Mouse (Mus musculus): ENCODE results near the gene Nipal1. TPM values are rescaled to one million over a fixed set of nuclear protein-coding genes. Genes with fewer than 3 reads are reported as not detected.

Nipal1 gene
- 6.4 and 7.1 TPM in 2 replicates for polyA plus RNA-seq (2015; fragmentation: Nextera tagmentation; extraction: Ambion mirVana)

GRCm38 (mm10) chr5:72647418-72647907 lies at the start of gene Nipal1:
TSS of gene Nipal1 (plus strand) at chr5:72647795.
- Histone ChIP-seq H3K27ac (no peak within 1 kb of the TSS), H3K9ac (peak within 1 kb of the TSS; percentile 50), H3K27me3 (peaks cover 34% of the 10 kb centered on the region), H3K4me2 (peak within 1 kb of the TSS; percentile 80), H3K36me3 (no peaks in the 10 kb centered on the region), H3K4me3 (replicated peaks) (peak within 1 kb of the TSS; percentile 59), H3K9me3 (replicated peaks) (no peaks in the 10 kb centered on the region), H3K4me1 (replicated peaks) (peaks cover 16% of the 10 kb centered on the region)
- peak; percentile 86 for ATAC-seq (ENCODE audit: low read depth)
- under 1% methylated on average over 25 of the region's 25 CpGs for whole genome bisulfite sequencing (ENCODE audit: insufficient replicate concordance)
- DNase-seq: peak; percentile 63

DNA sequence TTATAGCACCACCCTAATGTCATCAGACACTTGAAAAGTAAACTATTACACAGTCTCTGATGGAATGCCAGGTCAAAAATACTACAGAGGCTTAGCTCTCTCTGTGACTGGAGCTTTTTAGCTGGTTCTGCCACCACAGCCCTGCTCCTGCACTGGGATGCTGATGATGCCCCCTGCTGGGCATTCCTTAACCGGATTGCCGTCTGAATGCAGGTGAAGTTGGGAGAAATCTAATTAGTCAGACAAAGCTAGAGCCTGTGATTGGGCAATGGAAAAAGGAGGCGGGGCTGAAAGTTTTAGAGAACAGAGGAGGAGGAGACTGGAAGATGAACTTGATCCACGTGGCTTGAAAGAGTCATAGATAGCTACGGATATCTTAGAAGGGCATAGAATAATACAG lies 46.6 kb upstream of the Nipal1 start:
- DNase-seq (peak; percentile 8), ATAC-seq (ENCODE audit: low read depth) (no peak)
- Histone ChIP-seq H3K4me1 (replicated peaks) (no peaks in the 10 kb centered on the region), H3K27me3 (no peaks in the 10 kb centered on the region), H3K9ac (no peak overlapping the region), H3K9me3 (replicated peaks) (no peaks in the 10 kb centered on the region), H3K4me2 (no peak overlapping the region), H3K4me3 (replicated peaks) (no peak overlapping the region), H3K36me3 (no peaks in the 10 kb centered on the region), H3K27ac (no peak overlapping the region)
- WGBS (ENCODE audit: insufficient replicate concordance): 13% methylated on average over 5 of the region's 5 CpGs

DNA sequence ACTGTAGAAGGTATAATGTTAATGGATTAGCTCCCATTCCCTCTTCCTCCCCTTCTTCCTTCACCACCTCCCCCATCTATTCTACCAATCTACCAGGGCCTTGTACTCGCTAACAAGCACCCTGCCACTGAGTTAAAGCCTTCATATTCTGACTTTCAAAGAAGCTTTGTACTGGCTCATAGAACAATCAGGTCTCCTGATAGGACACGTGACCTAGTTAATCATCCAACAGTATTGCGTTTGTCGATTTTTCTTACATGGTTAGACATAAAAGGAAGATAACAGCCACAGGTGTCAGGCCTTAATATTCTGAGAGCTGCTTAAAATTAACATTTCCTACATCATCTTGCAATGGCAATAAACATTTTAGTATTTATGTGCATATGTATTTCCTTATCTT lies 44.5 kb upstream of the Nipal1 start:
- Histone ChIP-seq H3K4me3 (replicated peaks) (no peak overlapping the region), H3K9me3 (replicated peaks) (no peaks in the 10 kb centered on the region), H3K36me3 (no peaks in the 10 kb centered on the region), H3K27ac (no peak overlapping the region), H3K4me2 (no peak overlapping the region), H3K4me1 (replicated peaks) (no peaks in the 10 kb centered on the region), H3K9ac (no peak overlapping the region), H3K27me3 (no peaks in the 10 kb centered on the region)
- ATAC-seq (ENCODE audit: low read depth): no peak
- DNase-seq: no peak
- 68% methylated on average over 4 of the region's 4 CpGs for WGBS (ENCODE audit: insufficient replicate concordance)

- WGBS (ENCODE audit: insufficient replicate concordance): 39% methylated on average over 4 of the region's 4 CpGs
These were observed 30.2 kb upstream of the Nipal1 start for GRCm38 (mm10) chr5:72617413-72617812.

DNA sequence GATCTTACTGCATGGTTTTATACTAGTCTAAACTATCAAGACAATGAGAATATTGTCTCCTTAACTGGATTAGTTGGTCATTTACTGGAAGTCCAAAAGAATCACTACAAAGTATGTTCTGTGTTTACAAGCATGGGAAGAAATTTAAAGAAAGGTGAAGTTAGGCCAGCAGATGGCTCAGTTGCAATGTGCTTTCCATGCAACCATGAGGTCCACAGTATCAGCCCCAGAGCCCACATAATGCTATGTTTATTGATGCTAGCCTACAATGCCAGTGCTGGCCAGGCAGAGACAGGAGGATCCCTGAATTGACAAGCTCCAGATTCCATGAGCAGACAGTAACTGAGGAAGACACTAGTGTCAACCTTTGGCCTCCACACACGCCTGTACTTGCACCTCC lies 26.6 kb upstream of the Nipal1 start:
- no peak overlapping the region for H3K9ac ChIP-seq
- WGBS (ENCODE audit: insufficient replicate concordance): 52% methylated on average over 1 of the region's 1 CpGs
- H3K36me3 ChIP-seq: no peaks in the 10 kb centered on the region
- no peak for ATAC-seq (ENCODE audit: low read depth)
- no peaks in the 10 kb centered on the region for H3K27me3 ChIP-seq
- H3K4me1 ChIP-seq (replicated peaks): no peaks in the 10 kb centered on the region
- DNase-seq: no peak
- H3K4me2 ChIP-seq: no peak overlapping the region
- no peak overlapping the region for H3K4me3 ChIP-seq (replicated peaks)
- no peak overlapping the region for H3K27ac ChIP-seq
- no peaks in the 10 kb centered on the region for H3K9me3 ChIP-seq (replicated peaks)

More at GRCm38 (mm10) chr5:72617413-72617812, 30.2 kb upstream of the Nipal1 start:
- no peak for DNase-seq
- no peaks in the 10 kb centered on the region for H3K4me1 ChIP-seq (replicated peaks)
- no peak overlapping the region for H3K27ac ChIP-seq
- H3K36me3 ChIP-seq: no peaks in the 10 kb centered on the region
- H3K9me3 ChIP-seq (replicated peaks): no peaks in the 10 kb centered on the region
- no peak for ATAC-seq (ENCODE audit: low read depth)
- no peak overlapping the region for H3K9ac ChIP-seq
- H3K27me3 ChIP-seq: no peaks in the 10 kb centered on the region
- H3K4me2 ChIP-seq: no peak overlapping the region
- no peak overlapping the region for H3K4me3 ChIP-seq (replicated peaks)

- Histone ChIP-seq H3K36me3 (no peaks in the 10 kb centered on the region), H3K27ac (no peak overlapping the region), H3K4me1 (replicated peaks) (no peaks in the 10 kb centered on the region), H3K4me2 (no peak overlapping the region), H3K27me3 (no peaks in the 10 kb centered on the region), H3K9me3 (replicated peaks) (no peaks in the 10 kb centered on the region), H3K9ac (no peak overlapping the region), H3K4me3 (replicated peaks) (no peak overlapping the region)
- ATAC-seq (ENCODE audit: low read depth): no peak
- 66% methylated on average over 6 of the region's 6 CpGs for WGBS (ENCODE audit: insufficient replicate concordance)
- no peak for DNase-seq
These were observed 17.6 kb upstream of the Nipal1 start for GRCm38 (mm10) chr5:72630026-72630425.

DNA sequence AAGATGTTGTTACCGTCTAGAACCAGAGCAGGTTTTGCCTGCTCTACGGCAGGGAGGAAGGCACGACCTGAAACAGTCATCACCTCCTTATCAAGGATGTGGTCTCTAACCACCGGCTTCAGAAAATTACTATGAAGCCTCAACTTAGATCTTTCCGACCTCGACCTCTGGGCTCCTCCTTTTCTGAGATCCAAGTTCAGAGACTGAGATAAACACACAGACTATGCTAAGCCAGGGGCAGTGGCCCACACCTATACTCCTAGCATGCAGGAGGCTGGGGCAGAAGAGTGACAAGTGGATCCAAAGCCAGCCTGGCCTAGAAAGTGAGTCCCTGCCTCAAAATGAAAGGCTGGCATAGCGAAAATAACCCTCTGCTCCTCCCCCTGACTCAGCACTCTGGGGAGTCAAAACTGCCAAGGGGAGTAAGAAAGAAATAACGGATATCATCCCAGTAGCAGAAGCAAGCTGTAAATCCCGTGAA lies 12.8 kb upstream of the Nipal1 start:
- Histone ChIP-seq H3K4me2 (peak overlapping the region; percentile 14; the same call in 1 of the 2 replicates), H3K36me3 (no peaks in the 10 kb centered on the region), H3K4me3 (replicated peaks) (no peak overlapping the region), H3K9me3 (replicated peaks) (no peaks in the 10 kb centered on the region), H3K4me1 (replicated peaks) (no peaks in the 10 kb centered on the region), H3K27me3 (no peaks in the 10 kb centered on the region), H3K9ac (no peak overlapping the region), H3K27ac (no peak overlapping the region)
- 32% methylated on average over 9 of the region's 9 CpGs for WGBS (ENCODE audit: insufficient replicate concordance)
- DNase-seq: peak; percentile 5
- no peak for ATAC-seq (ENCODE audit: low read depth)

- 19% methylated on average over 3 of the region's 3 CpGs for WGBS (ENCODE audit: insufficient replicate concordance)
- Histone ChIP-seq H3K4me2 (no peak overlapping the region), H3K36me3 (no peaks in the 10 kb centered on the region), H3K9me3 (replicated peaks) (no peaks in the 10 kb centered on the region), H3K4me1 (replicated peaks) (no peaks in the 10 kb centered on the region), H3K4me3 (replicated peaks) (no peak overlapping the region), H3K27ac (no peak overlapping the region), H3K9ac (no peak overlapping the region), H3K27me3 (no peaks in the 10 kb centered on the region)
- ATAC-seq (ENCODE audit: low read depth) (no peak), DNase-seq (no peak)
These were observed 11.5 kb upstream of the Nipal1 start for GRCm38 (mm10) chr5:72636122-72636521.

DNA sequence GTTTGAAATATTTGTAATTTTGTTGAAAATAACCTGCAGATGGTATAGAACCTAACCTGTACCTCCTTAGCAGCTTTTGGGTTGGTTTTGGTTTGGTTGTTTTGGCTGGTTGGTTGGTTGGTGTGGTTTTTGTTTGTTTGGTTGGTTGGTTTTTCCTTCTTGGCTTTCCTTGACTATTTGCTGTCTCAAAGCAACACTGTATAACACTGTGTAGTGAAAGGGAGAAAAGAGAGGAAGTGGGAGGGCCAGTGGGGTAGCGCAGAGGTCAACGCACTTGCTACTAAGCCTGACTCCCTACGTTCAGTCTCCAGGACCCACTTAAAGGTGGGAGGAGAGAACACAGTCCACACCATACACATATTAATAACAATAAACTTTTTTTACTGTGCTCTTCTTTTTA lies 11.0 kb upstream of the Nipal1 start:
- no peak overlapping the region for H3K9ac ChIP-seq
- H3K27me3 ChIP-seq: no peaks in the 10 kb centered on the region
- H3K4me3 ChIP-seq (replicated peaks): no peak overlapping the region
- no peak overlapping the region for H3K4me2 ChIP-seq
- no peaks in the 10 kb centered on the region for H3K9me3 ChIP-seq (replicated peaks)
- DNase-seq (no peak), ATAC-seq (ENCODE audit: low read depth) (no peak)
- no peaks in the 10 kb centered on the region for H3K36me3 ChIP-seq
- H3K4me1 ChIP-seq (replicated peaks): no peaks in the 10 kb centered on the region
- H3K27ac ChIP-seq: no peak overlapping the region
- 70% methylated on average over 3 of the region's 3 CpGs for WGBS (ENCODE audit: insufficient replicate concordance)

GRCm38 (mm10) chr5:72640072-72640471 lies 7.5 kb upstream of the Nipal1 start:
- no peaks in the 10 kb centered on the region for H3K27me3 ChIP-seq
- DNase-seq: no peak
- H3K9me3 ChIP-seq (replicated peaks): no peaks in the 10 kb centered on the region
- no peak overlapping the region for H3K4me3 ChIP-seq (replicated peaks)
- ATAC-seq (ENCODE audit: low read depth): no peak
- WGBS (ENCODE audit: insufficient replicate concordance): 68% methylated on average over 1 of the region's 1 CpGs
- H3K27ac ChIP-seq: no peak overlapping the region
- H3K4me1 ChIP-seq (replicated peaks): no peaks in the 10 kb centered on the region
- H3K4me2 ChIP-seq: no peak overlapping the region
- no peak overlapping the region for H3K9ac ChIP-seq
- H3K36me3 ChIP-seq: no peaks in the 10 kb centered on the region

DNA sequence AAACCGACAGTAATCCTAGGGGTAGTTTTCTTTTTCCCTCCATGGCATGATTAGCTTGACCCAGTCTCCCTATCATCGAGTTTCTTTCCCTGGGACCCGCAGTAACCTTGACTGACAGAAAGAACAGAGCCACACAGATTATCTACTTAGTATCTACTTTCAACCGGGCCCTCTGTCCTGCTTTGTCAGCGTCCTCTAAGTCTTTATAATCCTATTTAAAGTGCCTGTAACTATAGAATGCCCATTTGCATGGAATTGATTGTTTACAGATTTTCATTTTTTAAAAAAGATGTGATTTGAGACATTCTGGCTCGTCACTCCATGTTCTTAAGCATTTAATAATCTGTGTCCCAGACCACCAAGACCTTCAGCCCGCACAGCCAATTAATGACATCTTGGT lies 3.9 kb upstream of the Nipal1 start:
- Histone ChIP-seq H3K4me2 (no peak overlapping the region), H3K4me3 (replicated peaks) (no peak overlapping the region), H3K9me3 (replicated peaks) (no peaks in the 10 kb centered on the region), H3K9ac (no peak overlapping the region), H3K27ac (no peak overlapping the region), H3K27me3 (peaks cover 23% of the 10 kb centered on the region), H3K36me3 (no peaks in the 10 kb centered on the region), H3K4me1 (replicated peaks) (peaks cover 16% of the 10 kb centered on the region)
- DNase-seq: no peak
- WGBS (ENCODE audit: insufficient replicate concordance): 48% methylated on average over 7 of the region's 7 CpGs
- ATAC-seq (ENCODE audit: low read depth): no peak

GRCm38 (mm10) chr5:72644175-72644574 lies 3.4 kb upstream of the Nipal1 start, which contains the start of gene Cnga1:
TSS of gene Cnga1 (minus strand) at chr5:72644275.
- H3K27me3 ChIP-seq: peaks cover 28% of the 10 kb centered on the region
- 71% methylated on average over 1 of the region's 1 CpGs for WGBS (ENCODE audit: insufficient replicate concordance)
- ATAC-seq (ENCODE audit: low read depth): no peak

More at GRCm38 (mm10) chr5:72644175-72644574, 3.4 kb upstream of the Nipal1 start, which contains the start of gene Cnga1:
- Histone ChIP-seq H3K36me3 (no peaks in the 10 kb centered on the region), H3K9ac (no peak within 1 kb of the TSS), H3K4me1 (replicated peaks) (peaks cover 16% of the 10 kb centered on the region), H3K4me2 (no peak within 1 kb of the TSS), H3K27ac (no peak within 1 kb of the TSS), H3K4me3 (replicated peaks) (no peak within 1 kb of the TSS), H3K9me3 (replicated peaks) (no peaks in the 10 kb centered on the region)
- DNase-seq: no peak

Data from liver, embryonic 13.5 days (tissue).